Mouse (Mus musculus) stomach, embryonic 16.5 days (tissue): Measurements from ENCODE around the gene Kcnk3. TPM values are rescaled to one million over a fixed set of nuclear protein-coding genes. Genes with fewer than 3 reads are reported as not detected.

Experiments
- ATAC-seq: fragments of 200-750 bp; cut with Nextera tagmentation; 2 replicates; pipeline ENCODE4 v1.8.0; 2017; ENCODE audit warnings: moderate number of reproducible peaks, moderate TSS enrichment; ENCODE audit not compliant: insufficient read depth, low FRiP score
- H3K27ac ChIP-seq: fragments of 300-500 bp; sonication (generic); 2 replicates; pipeline ENCODE4 v1.5.1; 2014; ENCODE audit warnings: low read length
- H3K27me3 ChIP-seq: fragments of 300-500 bp; sonication (generic); 2 replicates; pipeline ENCODE4 v1.6.1; 2014; ENCODE audit warnings: low read length, control low read depth, mixed read lengths; ENCODE audit not compliant: control insufficient read depth, insufficient read depth
- H3K36me3 ChIP-seq: fragments of 300-500 bp; sonication (generic); 2 replicates; pipeline ENCODE4 v1.6.1; 2014; ENCODE audit warnings: low read length; ENCODE audit not compliant: control insufficient read depth, insufficient read depth
- H3K4me1 ChIP-seq: fragments of 300-500 bp; sonication (generic); 2 replicates; pipeline ENCODE4 v1.6.1; 2014; ENCODE audit warnings: low read length, control low read depth, mixed read lengths; ENCODE audit not compliant: control insufficient read depth, insufficient read depth
- H3K4me2 ChIP-seq: fragments of 300-500 bp; sonication (generic); 2 replicates; pipeline ENCODE4 v1.6.1; 2014; ENCODE audit warnings: low read depth, low read length, mixed read lengths
- H3K4me3 ChIP-seq: fragments of 300-500 bp; sonication (generic); replicated peaks from 2 replicates; pipeline ENCODE4 v1.5.1; 2014; ENCODE audit warnings: mild to moderate bottlenecking, low read length
- H3K9ac ChIP-seq: fragments of 300-500 bp; sonication (generic); 2 replicates; pipeline ENCODE4 v1.6.1; 2014; ENCODE audit warnings: low read length
- H3K9me3 ChIP-seq: fragments of 300-500 bp; sonication (generic); replicated peaks from 2 replicates; pipeline ENCODE4 v1.6.1; 2016; ENCODE audit warnings: low read length, control low read depth; ENCODE audit not compliant: control insufficient read depth
- WGBS: fragments of 180-500 bp; shearing (Covaris S2); extraction: QIAGEN DNeasy Blood & Tissue Kit; methylation state at CpG from one replicate; pipeline ENCODE4 v1.1.7; 2014; 5-methylcytosine and 5-hydroxymethylcytosine counted together
- polyA plus RNA-seq: library from polyadenylated mRNA; unstranded; fragments of >200 nt; fragmentation: Nextera tagmentation; extraction: Ambion mirVana; gene quantifications from 2 replicates; pipeline ENCODE4 v1.2.1, GENCODE M21; 2015

Gene Kcnk3
- polyA plus RNA-seq, 1 experiment from 2014 or later: 7.0 TPM

DNA sequence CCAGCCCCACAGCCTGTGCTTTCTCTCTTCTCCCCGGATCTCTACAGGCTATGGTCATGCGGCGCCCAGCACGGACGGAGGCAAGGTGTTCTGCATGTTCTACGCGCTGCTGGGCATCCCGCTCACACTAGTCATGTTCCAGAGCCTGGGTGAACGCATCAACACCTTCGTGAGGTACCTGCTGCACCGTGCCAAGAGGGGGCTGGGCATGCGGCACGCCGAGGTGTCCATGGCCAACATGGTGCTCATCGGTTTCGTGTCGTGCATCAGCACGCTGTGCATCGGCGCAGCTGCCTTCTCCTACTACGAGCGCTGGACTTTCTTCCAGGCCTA, 33.8 kb downstream of the Kcnk3 start:
- no peak for ATAC-seq
- peaks cover 26% of the 10 kb centered on the region for H3K4me1 ChIP-seq
- H3K9ac ChIP-seq: peak overlapping the region; percentile 63; the same call in 1 of the 2 replicates
- H3K36me3 ChIP-seq: no peaks in the 10 kb centered on the region
- peak overlapping the region; percentile 39; the same call in 1 of the 2 replicates for H3K4me3 ChIP-seq
- H3K27me3 ChIP-seq: peaks cover 17% of the 10 kb centered on the region
- H3K4me2 ChIP-seq: peak overlapping the region; percentile 55
- H3K27ac ChIP-seq: no peak overlapping the region
- WGBS: 63% methylated on average over 22 of the region's 22 CpGs
- no peaks in the 10 kb centered on the region for H3K9me3 ChIP-seq

DNA sequence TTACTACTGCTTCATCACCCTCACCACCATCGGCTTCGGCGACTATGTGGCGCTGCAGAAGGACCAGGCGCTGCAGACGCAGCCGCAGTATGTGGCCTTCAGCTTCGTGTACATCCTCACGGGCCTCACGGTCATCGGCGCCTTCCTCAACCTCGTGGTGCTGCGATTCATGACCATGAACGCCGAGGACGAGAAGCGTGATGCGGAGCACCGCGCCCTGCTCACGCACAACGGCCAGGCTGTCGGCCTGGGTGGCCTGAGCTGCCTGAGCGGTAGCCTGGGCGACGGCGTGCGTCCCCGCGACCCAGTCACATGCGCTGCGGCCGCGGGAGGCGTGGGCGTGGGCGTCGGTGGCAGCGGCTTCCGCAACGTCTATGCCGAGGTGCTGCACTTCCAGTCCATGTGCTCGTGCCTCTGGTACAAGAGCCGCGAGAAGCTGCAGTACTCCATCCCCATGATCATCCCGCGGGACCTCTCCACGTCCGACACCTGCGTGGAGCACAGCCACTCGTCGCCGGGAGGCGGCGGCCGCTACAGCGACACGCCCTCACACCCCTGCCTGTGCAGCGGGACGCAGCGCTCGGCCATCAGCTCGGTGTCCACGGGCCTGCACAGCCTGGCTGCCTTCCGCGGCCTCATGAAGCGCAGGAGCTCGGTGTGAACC, 34.3 kb downstream of the Kcnk3 start:
- no peaks in the 10 kb centered on the region for H3K9me3 ChIP-seq
- ATAC-seq: peak; percentile 38; the same call in 1 of the 2 replicates
- no peak overlapping the region for H3K27ac ChIP-seq
- WGBS: 7% methylated on average over 69 of the region's 69 CpGs
- peak overlapping the region; percentile 63 for H3K9ac ChIP-seq
- peaks cover 25% of the 10 kb centered on the region for H3K4me1 ChIP-seq
- H3K36me3 ChIP-seq: no peaks in the 10 kb centered on the region
- H3K4me3 ChIP-seq: peak overlapping the region; percentile 39
- peak overlapping the region; percentile 55 for H3K4me2 ChIP-seq
- peaks cover 17% of the 10 kb centered on the region for H3K27me3 ChIP-seq

DNA sequence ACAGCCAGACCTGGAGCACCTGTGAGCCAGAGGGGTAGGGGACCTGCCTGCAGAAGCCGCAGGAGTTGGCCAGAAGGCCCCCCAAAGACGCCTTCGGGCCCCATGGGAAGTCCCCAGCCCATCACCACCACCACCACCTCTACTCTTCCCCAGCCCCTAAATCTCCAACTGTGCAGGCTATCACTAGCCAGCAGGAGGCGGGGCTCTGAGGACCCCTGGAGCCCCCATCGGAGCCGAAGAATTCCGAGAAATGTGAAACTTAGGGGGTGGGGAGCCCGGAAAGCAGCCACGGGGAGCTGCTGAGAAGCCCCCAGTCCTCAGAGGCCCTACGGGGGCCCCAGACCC, 34.8 kb downstream of the Kcnk3 start:
- WGBS: 13% methylated on average over 10 of the region's 10 CpGs
- Histone ChIP-seq H3K4me1 (peaks cover 20% of the 10 kb centered on the region), H3K9ac (peak overlapping the region; percentile 63), H3K4me2 (peak overlapping the region; percentile 55), H3K27ac (no peak overlapping the region), H3K4me3 (peak overlapping the region; percentile 39), H3K36me3 (no peaks in the 10 kb centered on the region), H3K9me3 (no peaks in the 10 kb centered on the region), H3K27me3 (peaks cover 17% of the 10 kb centered on the region)
- ATAC-seq: no peak

DNA sequence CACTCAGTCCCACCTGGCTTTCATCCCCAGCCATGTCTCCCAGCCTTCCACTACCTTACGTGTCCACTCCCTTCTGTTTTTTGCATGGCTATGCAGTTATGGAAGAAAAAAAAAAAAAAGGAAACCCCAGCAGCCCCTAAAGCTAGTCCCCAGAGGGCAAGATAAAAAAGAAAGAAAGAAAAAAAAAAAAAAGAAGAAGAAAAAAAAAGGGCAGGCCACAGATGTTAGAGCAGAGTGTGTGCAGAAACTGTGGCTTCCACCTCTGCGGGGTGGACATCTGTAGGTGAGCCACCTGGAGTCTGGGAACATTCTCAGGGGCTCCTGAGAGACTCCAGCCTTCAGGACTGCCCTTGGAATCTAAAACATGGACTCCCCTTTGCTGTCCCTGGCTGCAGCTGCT, 35.4 kb downstream of the Kcnk3 start:
- H3K27me3 ChIP-seq: peaks cover 17% of the 10 kb centered on the region
- peaks cover 15% of the 10 kb centered on the region for H3K4me1 ChIP-seq
- no peak for ATAC-seq
- no peaks in the 10 kb centered on the region for H3K9me3 ChIP-seq
- no peak overlapping the region for H3K27ac ChIP-seq
- no peaks in the 10 kb centered on the region for H3K36me3 ChIP-seq
- no peak overlapping the region for H3K4me2 ChIP-seq
- H3K9ac ChIP-seq: no peak overlapping the region
- WGBS: 58% methylated on average over 2 of the region's 2 CpGs
- H3K4me3 ChIP-seq: no peak overlapping the region

DNA sequence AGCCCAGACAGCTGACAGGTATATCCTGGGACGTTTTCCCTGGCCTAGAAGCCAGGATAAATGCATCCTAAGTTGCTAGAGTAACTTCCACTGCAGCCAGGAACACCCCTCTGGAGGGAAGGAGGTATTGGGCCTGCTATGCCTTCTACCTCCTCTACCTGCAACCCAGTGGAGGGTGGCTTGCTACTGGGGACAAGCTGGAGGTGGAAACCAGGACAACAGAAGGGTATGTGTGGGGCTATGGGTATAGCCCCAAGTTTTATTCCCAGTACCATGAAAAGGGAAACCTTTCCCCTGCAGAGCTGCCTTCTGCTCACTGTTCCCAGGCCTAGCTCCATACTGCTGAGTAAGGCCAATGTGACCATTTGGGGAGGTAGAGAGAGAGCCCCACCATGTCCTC, 36.3 kb downstream of the Kcnk3 start:
- Histone ChIP-seq H3K36me3 (no peaks in the 10 kb centered on the region), H3K9me3 (no peaks in the 10 kb centered on the region)
- 45% methylated on average over 1 of the region's 1 CpGs for WGBS

DNA sequence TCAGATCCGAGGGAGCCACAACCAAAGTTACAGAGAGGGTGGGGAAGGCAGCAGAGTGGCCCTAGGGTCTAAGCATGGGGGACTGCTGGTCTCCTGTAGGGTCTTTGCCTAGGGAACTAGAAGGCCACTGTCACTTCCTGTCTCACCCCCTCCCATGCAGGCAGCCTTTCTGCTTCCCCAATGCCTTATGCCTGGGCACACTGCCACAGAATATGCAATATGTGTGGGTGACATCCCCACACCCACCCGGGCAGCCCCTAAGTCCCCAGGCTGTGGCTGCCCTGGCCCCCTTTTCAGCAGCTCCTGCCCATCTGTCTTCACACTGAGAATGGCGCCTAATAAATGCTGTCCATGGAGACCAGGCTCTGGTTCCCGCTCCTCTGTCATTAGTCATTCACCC, 36.9 kb downstream of the Kcnk3 start:
- Histone ChIP-seq H3K27ac (no peak overlapping the region), H3K9ac (no peak overlapping the region), H3K4me3 (no peak overlapping the region), H3K4me2 (no peak overlapping the region), H3K36me3 (no peaks in the 10 kb centered on the region), H3K27me3 (peaks cover 17% of the 10 kb centered on the region), H3K4me1 (peaks cover 12% of the 10 kb centered on the region), H3K9me3 (no peaks in the 10 kb centered on the region)
- WGBS: 38% methylated on average over 4 of the region's 4 CpGs
- ATAC-seq: no peak

More for the DNA sequence above, 36.3 kb downstream of the Kcnk3 start:
- Histone ChIP-seq H3K27me3 (peaks cover 17% of the 10 kb centered on the region), H3K4me3 (no peak overlapping the region), H3K9ac (no peak overlapping the region), H3K4me1 (peaks cover 12% of the 10 kb centered on the region), H3K4me2 (no peak overlapping the region), H3K27ac (no peak overlapping the region)
- ATAC-seq: no peak

DNA sequence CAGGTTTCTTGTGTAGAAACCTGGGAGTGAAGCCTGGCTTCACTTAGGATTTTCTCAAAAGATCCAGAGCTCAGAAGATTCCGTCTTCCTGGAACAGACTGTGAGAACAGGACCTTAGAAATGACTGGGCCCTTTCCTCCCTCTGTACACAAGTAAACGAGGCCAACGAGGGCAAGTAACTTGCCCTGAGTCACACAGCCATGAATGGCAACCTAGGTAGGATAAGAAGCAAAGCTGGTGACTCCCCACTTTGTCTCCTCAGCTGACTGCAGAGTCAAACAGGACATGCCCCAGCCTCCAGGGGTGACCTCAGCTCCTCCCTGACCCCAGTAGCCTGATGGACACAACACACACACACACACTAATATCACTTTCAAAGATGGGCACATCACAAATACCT, 37.4 kb downstream of the Kcnk3 start:
- Histone ChIP-seq H3K9ac (no peak overlapping the region), H3K27me3 (peaks cover 17% of the 10 kb centered on the region), H3K27ac (no peak overlapping the region), H3K4me2 (no peak overlapping the region), H3K9me3 (no peaks in the 10 kb centered on the region), H3K36me3 (no peaks in the 10 kb centered on the region), H3K4me3 (no peak overlapping the region), H3K4me1 (peaks cover 12% of the 10 kb centered on the region)
- no peak for ATAC-seq
- 54% methylated on average over 3 of the region's 3 CpGs for WGBS

DNA sequence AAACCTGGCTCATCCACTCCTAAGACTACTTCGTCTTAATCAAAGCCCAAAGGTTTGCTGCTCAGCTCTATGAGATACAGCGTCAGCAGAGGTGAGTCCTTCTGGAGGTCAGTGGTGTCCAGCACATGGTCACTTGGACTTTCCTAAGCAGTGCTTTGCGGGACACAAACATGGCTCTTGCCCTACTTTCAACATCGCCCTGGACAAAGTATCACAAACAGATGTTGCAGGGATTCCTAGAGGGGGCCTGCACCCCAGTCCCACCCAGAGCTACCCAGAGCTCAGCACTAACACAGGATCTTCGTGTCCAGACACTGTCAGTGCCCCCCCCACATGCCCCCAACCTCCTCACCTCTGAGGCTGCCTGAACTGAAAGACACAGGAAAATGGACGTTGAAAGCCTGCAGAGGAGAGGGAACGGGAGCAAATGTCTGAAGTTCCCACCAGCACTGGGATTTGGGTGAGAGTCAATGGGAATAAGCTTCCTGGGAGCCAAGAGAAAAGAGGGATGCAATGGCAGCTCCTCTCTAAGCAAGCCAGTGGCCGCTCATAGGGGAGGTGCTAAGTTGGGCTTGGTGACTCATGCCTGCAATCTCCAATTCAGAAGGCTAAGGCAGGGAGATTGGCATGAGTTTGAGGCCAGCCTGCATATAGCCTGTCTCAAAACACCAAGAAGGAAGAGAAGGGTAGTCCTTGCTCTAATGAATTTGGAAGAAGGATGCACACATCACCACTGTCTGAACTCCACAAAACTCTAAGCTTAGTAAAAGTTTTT, 38.5 kb downstream of the Kcnk3 start:
- H3K27ac ChIP-seq: no peak overlapping the region
- no peak overlapping the region for H3K4me3 ChIP-seq
- no peak overlapping the region for H3K9ac ChIP-seq
- H3K4me2 ChIP-seq: no peak overlapping the region
- WGBS: 74% methylated on average over 8 of the region's 8 CpGs
- H3K36me3 ChIP-seq: no peaks in the 10 kb centered on the region
- no peaks in the 10 kb centered on the region for H3K9me3 ChIP-seq
- peaks cover 12% of the 10 kb centered on the region for H3K4me1 ChIP-seq
- H3K27me3 ChIP-seq: peaks cover 12% of the 10 kb centered on the region
- no peak for ATAC-seq

DNA sequence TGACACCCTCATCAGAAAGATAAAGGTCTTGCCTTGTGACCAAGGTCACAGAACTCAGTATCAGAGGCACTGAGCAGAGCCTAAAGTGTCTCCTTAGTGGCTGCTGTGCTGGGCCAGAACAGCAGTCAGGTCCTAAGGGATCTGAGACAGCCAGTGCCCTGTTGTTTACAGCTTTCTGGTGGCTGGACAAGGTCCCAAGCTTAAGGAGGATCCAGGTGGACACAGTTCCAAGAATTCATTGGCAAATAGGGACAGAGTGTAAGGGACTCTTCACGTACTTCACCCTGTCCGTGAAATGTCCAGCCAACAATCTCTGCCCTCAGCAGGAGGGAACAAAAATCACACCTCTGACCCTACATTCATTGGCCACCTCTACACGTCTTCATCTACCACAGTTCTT, 40.5 kb downstream of the Kcnk3 start:
- Histone ChIP-seq H3K9ac (no peak overlapping the region), H3K27ac (no peak overlapping the region), H3K4me1 (no peaks in the 10 kb centered on the region), H3K27me3 (no peaks in the 10 kb centered on the region), H3K9me3 (no peaks in the 10 kb centered on the region), H3K4me2 (no peak overlapping the region), H3K36me3 (no peaks in the 10 kb centered on the region), H3K4me3 (no peak overlapping the region)
- no peak for ATAC-seq
- WGBS: 88% methylated on average over 3 of the region's 3 CpGs
